Mouse (Mus musculus) MEL (cell line): ENCODE results near the gene Iscu. TPM values are rescaled to one million over a fixed set of nuclear protein-coding genes. Genes with fewer than 3 reads are reported as not detected.

ENCODE experiments used
- DNase-seq: peaks from one replicate; pipeline ENCODE4 v3.0.0; 2011; ENCODE audit warnings: low read depth, low spot score
- H3K27ac ChIP-seq: 2 replicates; pipeline ENCODE4 v1.5.1; 2012; ENCODE audit warnings: low read depth, mild to moderate bottlenecking, control low read depth, low read length, moderate library complexity; ENCODE audit not compliant: control insufficient read depth
- H3K27me3 ChIP-seq, 2 experiments: fragments of 150-350 bp in 1 of 2; sonication (generic) in 1 of 2; 2 replicates each; pipeline ENCODE4 v1.6.1; 2012; ENCODE audit warnings: low read length in 2 of 2, mild to moderate bottlenecking in 2 of 2, improper control_type of control experiment in 1 of 2, moderate library complexity in 1 of 2; ENCODE audit not compliant: insufficient read depth in 2 of 2, control insufficient read depth in 1 of 2
- H3K36me3 ChIP-seq, 2 experiments: 2 replicates each; pipeline ENCODE4 v1.6.1; 2012 to 2014; ENCODE audit warnings: low read length in 2 of 2, improper control_type of control experiment in 1 of 2, inconsistent platforms in 1 of 2, mild to moderate bottlenecking in 1 of 2; ENCODE audit not compliant: insufficient read depth in 2 of 2, control insufficient read depth in 1 of 2
- H3K4me1 ChIP-seq, 2 experiments: fragments of 150-350 bp in 1 of 2; sonication (generic) in 1 of 2; 2 replicates each; pipeline ENCODE4 v1.6.1; 2012; ENCODE audit warnings: low read length in 2 of 2, improper control_type of control experiment in 1 of 2, mild to moderate bottlenecking in 1 of 2; ENCODE audit not compliant: insufficient read depth in 2 of 2, control insufficient read depth in 1 of 2
- H3K4me3 ChIP-seq, 2 experiments: fragments of 150-350 bp in 1 of 2; sonication (generic) in 1 of 2; 2 replicates each; pipeline ENCODE4 v1.5.1; 2012; ENCODE audit warnings: low read depth in 2 of 2, low read length in 2 of 2, mild to moderate bottlenecking in 2 of 2, moderate library complexity in 2 of 2, control low read depth in 1 of 2, improper control_type of control experiment in 1 of 2; ENCODE audit not compliant: control insufficient read depth in 1 of 2, insufficient read depth in 1 of 2
- H3K79me2 ChIP-seq: 2 replicates; pipeline ENCODE4 v1.6.1; 2012; ENCODE audit warnings: mild to moderate bottlenecking, low read length, moderate library complexity; ENCODE audit not compliant: control insufficient read depth, poor library complexity, insufficient read depth
- H3K9ac ChIP-seq: 2 replicates; pipeline ENCODE4 v1.6.1; 2012; ENCODE audit warnings: low read depth, mild to moderate bottlenecking, control low read depth, low read length, moderate library complexity; ENCODE audit not compliant: control insufficient read depth, poor library complexity, severe bottlenecking
- H3K9me3 ChIP-seq: fragments of 150-350 bp; sonication (generic); replicated peaks from 2 replicates; pipeline ENCODE4 v1.6.1; 2012; ENCODE audit warnings: mild to moderate bottlenecking, low read length, improper control_type of control experiment, moderate library complexity; ENCODE audit not compliant: insufficient read depth
- BHLHE40 ChIP-seq: IDR thresholded peaks from 2 replicates; pipeline ENCODE4 v1.6.1; 2012; ENCODE audit warnings: low read depth, mild to moderate bottlenecking, inconsistent platforms, low read length, improper control_type of control experiment, borderline replicate concordance
- E2F4 ChIP-seq: IDR thresholded peaks from 2 replicates; pipeline ENCODE4 v1.6.1; 2011; ENCODE audit warnings: low read depth, low read length, improper control_type of control experiment, borderline replicate concordance
- EP300 ChIP-seq, 2 experiments: IDR thresholded peaks; 2 replicates each; pipeline ENCODE4 v1.6.1; 2011; ENCODE audit warnings: improper control_type of control experiment in 2 of 2, low read length in 2 of 2, low read depth in 1 of 2, mild to moderate bottlenecking in 1 of 2
- ETS1 ChIP-seq: IDR thresholded peaks from 2 replicates; pipeline ENCODE4 v1.6.1; 2012; ENCODE audit warnings: low read depth, mild to moderate bottlenecking, inconsistent platforms, low read length, improper control_type of control experiment, moderate library complexity
- GABPA ChIP-seq: IDR thresholded peaks from 2 replicates; pipeline ENCODE4 v1.6.1; 2012; ENCODE audit warnings: low read depth, mild to moderate bottlenecking, inconsistent platforms, low read length, improper control_type of control experiment, moderate library complexity
- HCFC1 ChIP-seq: IDR thresholded peaks from 2 replicates; pipeline ENCODE4 v1.6.1; 2012; ENCODE audit warnings: low read depth, mild to moderate bottlenecking, inconsistent platforms, low read length, improper control_type of control experiment, moderate library complexity
- JUND ChIP-seq: IDR thresholded peaks from 2 replicates; pipeline ENCODE4 v1.6.1; 2011; ENCODE audit warnings: low read depth, mild to moderate bottlenecking, improper control_type of control experiment, low read length
- MAFK ChIP-seq: IDR thresholded peaks from 2 replicates; pipeline ENCODE4 v1.6.1; 2011; ENCODE audit warnings: low read depth, mild to moderate bottlenecking, low read length, improper control_type of control experiment, borderline replicate concordance
- MAZ ChIP-seq: IDR thresholded peaks from 2 replicates; pipeline ENCODE4 v1.6.1; 2012; ENCODE audit warnings: low read depth, mild to moderate bottlenecking, inconsistent platforms, low read length, improper control_type of control experiment
- MEF2A ChIP-seq: IDR thresholded peaks from 2 replicates; pipeline ENCODE4 v1.6.1; 2014; ENCODE audit warnings: low read depth, mild to moderate bottlenecking, inconsistent platforms, low read length, improper control_type of control experiment; ENCODE audit not compliant: poor library complexity, insufficient replicate concordance, severe bottlenecking; ENCODE audit errors: extremely low read depth
- MXI1 ChIP-seq: IDR thresholded peaks from 2 replicates; pipeline ENCODE4 v1.6.1; 2011; ENCODE audit warnings: mild to moderate bottlenecking, low read depth, low read length, improper control_type of control experiment
- MYB ChIP-seq: IDR thresholded peaks from 2 replicates; pipeline ENCODE4 v1.6.1; 2011; ENCODE audit warnings: mild to moderate bottlenecking, low read depth, low read length, improper control_type of control experiment
- POLR2AphosphoS2 ChIP-seq: IDR thresholded peaks from 2 replicates; pipeline ENCODE4 v1.6.1; 2011; ENCODE audit warnings: low read length, improper control_type of control experiment
- POLR2AphosphoS5 ChIP-seq: IDR thresholded peaks from 2 replicates; pipeline ENCODE4 v1.6.1; 2012; ENCODE audit warnings: low read depth, borderline replicate concordance, mild to moderate bottlenecking, inconsistent platforms, low read length, moderate library complexity, mixed read lengths
- RAD21 ChIP-seq: IDR thresholded peaks from 2 replicates; pipeline ENCODE4 v1.6.1; 2011; ENCODE audit warnings: mild to moderate bottlenecking, low read depth, low read length, improper control_type of control experiment
- RCOR1 ChIP-seq: IDR thresholded peaks from 2 replicates; pipeline ENCODE4 v1.6.1; 2012; ENCODE audit warnings: low read depth, mild to moderate bottlenecking, inconsistent platforms, low read length, improper control_type of control experiment
- SIN3A ChIP-seq: IDR thresholded peaks from 2 replicates; pipeline ENCODE4 v1.6.1; 2012; ENCODE audit warnings: low read length, improper control_type of control experiment, inconsistent platforms
- TBP ChIP-seq: IDR thresholded peaks from 2 replicates; pipeline ENCODE4 v1.8.0; 2011; ENCODE audit warnings: low read depth, low read length, improper control_type of control experiment
- TCF12 ChIP-seq: IDR thresholded peaks from 2 replicates; pipeline ENCODE4 v1.6.1; 2014; ENCODE audit warnings: low read depth, mild to moderate bottlenecking, inconsistent platforms, low read length, improper control_type of control experiment, moderate library complexity
- ZMIZ1 ChIP-seq: IDR thresholded peaks from 2 replicates; pipeline ENCODE4 v1.6.1; 2012; ENCODE audit warnings: low read depth, mild to moderate bottlenecking, inconsistent platforms, low read length, improper control_type of control experiment, moderate library complexity
- ZNF384 ChIP-seq: IDR thresholded peaks from 2 replicates; pipeline ENCODE4 v1.6.1; 2012; ENCODE audit warnings: low read depth, mild to moderate bottlenecking, inconsistent platforms, low read length, improper control_type of control experiment
- polyA plus RNA-seq, 2 experiments: library from polyadenylated mRNA; stranded (reverse) in 1 of 2; unstranded in 1 of 2; fragments of >175 nt in 1 of 2; fragments of >200 nt in 1 of 2; gene quantifications; 2 replicates each; pipeline versions ENCODE4 v1.2.1 to v1.2.4; 2012; ENCODE audit warnings: low replicate concordance in 2 of 2, low read depth in 1 of 2; ENCODE audit not compliant: insufficient read length in 2 of 2, insufficient read depth in 1 of 2, missing spikeins in 1 of 2
- total RNA-seq: library from RNA; depleted of rRNA; stranded (reverse); fragments of 300-350 nt; gene quantifications from 2 replicates; pipeline ENCODE4 v1.2.3, GENCODE M21; 2012

Iscu gene
- total and polyA plus RNA-seq, 3 experiments, result 95.7 to 150 TPM; not detected in 1

DNA sequence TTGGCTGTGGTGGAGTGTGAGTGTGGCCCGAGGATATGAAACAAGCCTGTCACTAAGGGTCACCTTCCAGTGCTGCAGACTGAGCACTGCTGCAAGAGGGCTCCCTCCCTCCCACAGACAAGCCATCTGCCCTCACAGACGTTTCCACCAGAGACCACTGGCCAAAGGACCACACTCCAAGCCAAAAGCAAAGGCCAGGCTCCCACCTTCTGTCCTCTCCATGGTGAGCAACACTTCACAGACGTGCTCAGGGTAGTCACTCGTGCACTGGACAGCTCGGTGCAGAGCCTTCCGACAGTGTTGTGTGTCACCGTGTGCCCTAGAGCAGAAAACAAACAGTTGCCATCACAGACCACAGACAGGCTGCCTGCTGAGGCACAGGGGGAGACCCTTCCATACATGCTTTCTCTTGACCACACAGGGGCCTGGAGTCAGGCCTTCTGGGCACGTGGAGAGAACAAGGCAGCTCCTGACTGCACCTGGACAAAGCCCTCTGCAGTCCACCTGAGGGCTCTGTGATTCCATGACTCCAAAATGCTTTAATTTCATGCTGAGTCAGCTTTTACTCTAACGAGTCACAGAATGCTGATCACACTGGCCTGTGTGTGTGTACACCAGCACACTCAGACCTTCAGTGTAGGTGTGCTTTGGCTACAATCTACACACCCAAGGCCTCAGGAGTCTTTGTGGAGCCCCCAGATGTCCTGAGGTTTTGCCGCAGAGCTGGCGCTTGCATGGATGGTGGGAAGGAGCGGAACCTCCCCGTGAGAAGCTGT is 23.8 kb upstream of the Iscu start:
- H3K27me3 ChIP-seq, result no peaks in the 10 kb centered on the region
- no peaks in the 10 kb centered on the region for H3K4me1 ChIP-seq
- no peak for TF ChIP-seq RAD21
- TF ChIP-seq MAFK, result peak; percentile 62; the same call in 1 of the 2 replicates
- no peaks in the 10 kb centered on the region for H3K79me2 ChIP-seq
- no peak overlapping the region for H3K4me3 ChIP-seq
- H3K36me3 ChIP-seq, result peaks cover 0 to 11% of the 10 kb centered on the region in 2 experiments; a peak in 2 of 4 replicates
- H3K27ac ChIP-seq, result no peak overlapping the region
- H3K9ac ChIP-seq, result no peak overlapping the region
- no peaks in the 10 kb centered on the region for H3K9me3 ChIP-seq
- DNase-seq, result no peak

DNA sequence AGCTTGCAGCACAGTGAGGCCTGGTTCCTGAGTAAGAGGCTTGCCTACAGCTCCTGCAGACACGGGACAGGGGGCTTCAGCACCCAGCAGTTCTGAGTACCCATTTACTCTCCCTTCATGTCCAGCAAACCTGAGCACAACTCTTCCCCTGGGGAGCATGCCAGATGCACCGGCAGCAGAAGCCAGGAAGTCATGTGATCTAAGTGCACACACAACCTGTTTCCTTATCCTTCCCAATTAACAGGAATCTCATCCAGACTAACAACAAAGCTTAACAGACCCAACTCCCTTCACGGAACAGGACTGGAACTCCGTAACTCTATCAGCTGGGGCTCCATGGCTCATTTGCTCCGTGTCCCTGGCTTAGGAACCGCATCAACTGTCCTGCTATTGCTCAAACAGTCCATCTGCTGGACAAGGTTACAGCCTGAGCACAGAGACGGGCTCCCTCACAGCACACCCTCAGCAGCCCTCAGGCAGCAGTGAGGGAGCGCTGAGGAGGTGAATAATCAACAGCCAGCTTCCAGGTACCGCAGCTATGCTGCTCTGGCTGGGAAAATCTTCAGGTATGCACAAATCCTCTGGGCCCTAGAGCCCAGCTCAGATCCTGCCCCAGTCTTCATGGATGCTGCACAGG is 20.9 kb upstream of the Iscu start:
- Histone ChIP-seq H3K4me1 (no peaks in the 10 kb centered on the region), H3K9me3 (no peaks in the 10 kb centered on the region), H3K4me3 (no peak overlapping the region), H3K27me3 (no peaks in the 10 kb centered on the region), H3K27ac (no peak overlapping the region), H3K36me3 (peaks cover 0 to 8% of the 10 kb centered on the region in 2 experiments; a peak in 2 of 4 replicates)
- no peak for TF ChIP-seq MYB
- TF ChIP-seq POLR2AphosphoS2, result no peak
- no peak for TF ChIP-seq JUND
- no peak for TF ChIP-seq ZNF384
- no peak for TF ChIP-seq E2F4
- no peak for TF ChIP-seq MAFK
- TF ChIP-seq MEF2A, result no peak
- no peak for TF ChIP-seq TBP
- TF ChIP-seq MXI1, result no peak
- TF ChIP-seq HCFC1, result no peak
- no peak for TF ChIP-seq ZMIZ1
- TF ChIP-seq GABPA, result no peak
- no peak for TF ChIP-seq POLR2AphosphoS5
- TF ChIP-seq EP300 (IDR thresholded peaks at IDR 0.05; ENCODE audit: low read depth in 1 of 2, low read length in 2 of 2), result no peak
- no peak for TF ChIP-seq SIN3A
- no peak for TF ChIP-seq ETS1
- no peak for TF ChIP-seq RCOR1
- no peak for TF ChIP-seq BHLHE40
- no peak for TF ChIP-seq MAZ
- TF ChIP-seq TCF12, result no peak
- TF ChIP-seq, all 39 proteins: peak for 0
- DNase-seq, result no peak
- Histone ChIP-seq H3K9ac (no peak overlapping the region), H3K79me2 (no peaks in the 10 kb centered on the region)
